ENCODE assay signal across 19 mouse cellular contexts in genomic region chr16:82470736-82471387, GRCm38 (mm10).
DNase-seq lines count a peak whose midpoint lies in the region; ATAC-seq and TF ChIP-seq lines count a peak whose summit lies in the region.
"Had no signal": no experiment of that assay in that cellular context is flagged by ENCODE, and none has a peak within 500 bp of the region (broad histone marks: within the 10 kb centered on the region; RNA-seq: fewer than 3 reads in every experiment).

No protein-coding gene starts in this region.

- H3K4me3 ChIP-seq in forebrain, embryonic 14.5 days (ENCODE audit: low read depth, low read length): no peak overlapping the region
- H3K4me3 ChIP-seq in forebrain, embryonic 10.5 days: no peak overlapping the region
- no peak overlapping the region for H3K4me3 ChIP-seq in midbrain, embryonic 13.5 days (replicated peaks)
- no peak overlapping the region for H3K4me3 ChIP-seq in midbrain, postnatal 0 days (ENCODE audit: low read depth, low read length)
- no peak overlapping the region for H3K4me3 ChIP-seq in midbrain, embryonic 16.5 days (ENCODE audit: low read depth, low read length)
- H3K4me3 ChIP-seq: embryonic facial prominence, embryonic 13.5 days; heart, adult 2 months; heart, embryonic 15.5 days had no signal

- H3K36me3 ChIP-seq in forebrain, embryonic 14.5 days (ENCODE audit: control insufficient read depth, insufficient read depth, low read length): no peaks in the 10 kb centered on the region
- no peaks in the 10 kb centered on the region for H3K36me3 ChIP-seq in forebrain, embryonic 10.5 days (replicated peaks)
- H3K36me3 ChIP-seq in midbrain, embryonic 13.5 days: no peaks in the 10 kb centered on the region
- no peaks in the 10 kb centered on the region for H3K36me3 ChIP-seq in midbrain, postnatal 0 days (ENCODE audit: insufficient read depth, low read length)
- H3K36me3 ChIP-seq in midbrain, embryonic 16.5 days (ENCODE audit: control insufficient read depth, insufficient read depth, low read length): no peaks in the 10 kb centered on the region
- H3K36me3 ChIP-seq: embryonic facial prominence, embryonic 13.5 days; heart, embryonic 15.5 days had no signal

- ATAC-seq in forebrain, embryonic 14.5 days: no peak
- ATAC-seq in midbrain, embryonic 13.5 days: peak; percentile 89
- ATAC-seq in midbrain, postnatal 0 days (ENCODE audit: low FRiP score): no peak
- 0 out of 2 replicates have a peak, but pooled peaks have one; percentile 51 for ATAC-seq in midbrain, embryonic 16.5 days
- ATAC-seq: intestine, embryonic 16.5 days had no signal

- H3K9me3 ChIP-seq in forebrain, embryonic 14.5 days (replicated peaks; ENCODE audit: control insufficient read depth, low read length): no peaks in the 10 kb centered on the region
- no peaks in the 10 kb centered on the region for H3K9me3 ChIP-seq in forebrain, embryonic 10.5 days
- no peaks in the 10 kb centered on the region for H3K9me3 ChIP-seq in midbrain, embryonic 13.5 days
- no peaks in the 10 kb centered on the region for H3K9me3 ChIP-seq in midbrain, postnatal 0 days (ENCODE audit: low read length)
- H3K9me3 ChIP-seq in midbrain, embryonic 16.5 days (replicated peaks; ENCODE audit: control insufficient read depth, low read length, poor library complexity, severe bottlenecking): no peaks in the 10 kb centered on the region
- H3K9me3 ChIP-seq: embryonic facial prominence, embryonic 13.5 days; heart, embryonic 15.5 days had no signal

- H3K27me3 ChIP-seq in forebrain, embryonic 14.5 days (replicated peaks; ENCODE audit: control insufficient read depth, insufficient read depth, low read length): no peaks in the 10 kb centered on the region
- H3K27me3 ChIP-seq in forebrain, embryonic 10.5 days (ENCODE audit: poor library complexity, severe bottlenecking): no peaks in the 10 kb centered on the region
- H3K27me3 ChIP-seq in midbrain, embryonic 13.5 days: no peaks in the 10 kb centered on the region
- H3K27me3 ChIP-seq in midbrain, postnatal 0 days (ENCODE audit: insufficient read depth, low read length): no peaks in the 10 kb centered on the region
- no peaks in the 10 kb centered on the region for H3K27me3 ChIP-seq in midbrain, embryonic 16.5 days (ENCODE audit: control insufficient read depth, insufficient read depth, low read depth, low read length)
- H3K27me3 ChIP-seq: embryonic facial prominence, embryonic 13.5 days; heart, embryonic 15.5 days had no signal

- no peak overlapping the region for H3K9ac ChIP-seq in forebrain, embryonic 14.5 days (ENCODE audit: low read length)
- H3K9ac ChIP-seq in midbrain, embryonic 13.5 days (replicated peaks): no peak overlapping the region
- H3K9ac ChIP-seq in midbrain, postnatal 0 days (replicated peaks; ENCODE audit: low read length, poor library complexity, severe bottlenecking): no peak overlapping the region
- no peak overlapping the region for H3K9ac ChIP-seq in midbrain, embryonic 16.5 days (ENCODE audit: low read depth, low read length)
- H3K9ac ChIP-seq: embryonic facial prominence, embryonic 13.5 days; heart, embryonic 15.5 days; hindbrain, embryonic 14.5 days had no signal

- H3K4me1 ChIP-seq in forebrain, embryonic 14.5 days (ENCODE audit: control insufficient read depth, insufficient read depth, low read length): no peaks in the 10 kb centered on the region
- no peaks in the 10 kb centered on the region for H3K4me1 ChIP-seq in forebrain, embryonic 10.5 days
- 0 out of 2 replicates have a peak, but pooled peaks cover 4% of the 10 kb centered on the region for H3K4me1 ChIP-seq in midbrain, embryonic 13.5 days (replicated peaks)
- H3K4me1 ChIP-seq in midbrain, postnatal 0 days (ENCODE audit: insufficient read depth, low read length): no peaks in the 10 kb centered on the region
- H3K4me1 ChIP-seq in midbrain, embryonic 16.5 days (ENCODE audit: control insufficient read depth, insufficient read depth, low read length): peaks cover 2% of the 10 kb centered on the region; the same call in 1 of the 2 replicates
- H3K4me1 ChIP-seq: embryonic facial prominence, embryonic 13.5 days; heart, embryonic 15.5 days had no signal

- H3K4me2 ChIP-seq in forebrain, embryonic 14.5 days (ENCODE audit: low read length): no peak overlapping the region
- no peak overlapping the region for H3K4me2 ChIP-seq in midbrain, embryonic 13.5 days (replicated peaks)
- H3K4me2 ChIP-seq in midbrain, postnatal 0 days (ENCODE audit: low read depth, low read length, poor library complexity, severe bottlenecking): no peak overlapping the region
- H3K4me2 ChIP-seq in midbrain, embryonic 16.5 days (ENCODE audit: low read length): no peak overlapping the region
- H3K4me2 ChIP-seq: embryonic facial prominence, embryonic 13.5 days; heart, embryonic 11.5 days; heart, embryonic 15.5 days; hindbrain, embryonic 14.5 days had no signal

- DNase-seq in forebrain, embryonic 14.5 days (ENCODE audit: low spot score): peak; percentile 17
- DNase-seq in forebrain, embryonic 10.5 days (ENCODE audit: extremely low spot score, low spot score): no peak
- no peak for DNase-seq in midbrain, postnatal 0 days (ENCODE audit: low spot score)
- no peak for DNase-seq in heart, adult 18-20 months
- DNase-seq in layer of hippocampus, adult 18-20 months (ENCODE audit: low spot score in 2 of 2): no peak
- DNase-seq: adrenal gland, adult 8-10 months; cerebellum, adult 11-12 months; cerebellum, adult 9-10 months; cerebellum, postnatal 25 days; gastrocnemius, postnatal 10 days; heart, adult 2 months; heart, postnatal 14 days had no signal

- WGBS in forebrain, embryonic 14.5 days: 38% methylated on average over 7 of the region's 7 CpGs
- WGBS in forebrain, embryonic 10.5 days: 68% methylated on average over 7 of the region's 7 CpGs
- WGBS in midbrain, embryonic 13.5 days: 33% methylated on average over 7 of the region's 7 CpGs
- WGBS in midbrain, postnatal 0 days: 38% methylated on average over 7 of the region's 7 CpGs
- WGBS in midbrain, embryonic 16.5 days: 31% methylated on average over 7 of the region's 7 CpGs

- no peak overlapping the region for H3K27ac ChIP-seq in forebrain, embryonic 14.5 days (ENCODE audit: low read depth, low read length)
- H3K27ac ChIP-seq in forebrain, embryonic 10.5 days: no peak overlapping the region
- H3K27ac ChIP-seq in midbrain, embryonic 13.5 days: no peak overlapping the region
- H3K27ac ChIP-seq in midbrain, postnatal 0 days (ENCODE audit: low read depth, low read length): no peak overlapping the region
- H3K27ac ChIP-seq in midbrain, embryonic 16.5 days (ENCODE audit: low read length): no peak overlapping the region
- H3K27ac ChIP-seq: embryonic facial prominence, embryonic 13.5 days; heart, adult 2 months; heart, embryonic 15.5 days; hindbrain, embryonic 14.5 days had no signal

- no peak for TF ChIP-seq CTCF in midbrain, postnatal 0 days (IDR thresholded peaks at IDR 0.05)

Comparison
In these comparisons a context has a peak if more than half of its experiments do, and no peak if none do; other contexts are left out.
1. ATAC-seq: peak in midbrain, embryonic 13.5 days (single experiment) and midbrain, embryonic 16.5 days (single experiment); none in forebrain, embryonic 14.5 days (single experiment) and midbrain, postnatal 0 days (single experiment).